Mouse (Mus musculus): ENCODE measurements around the gene Cars2.
A peak's percentile ranks its signal among the peaks of the same experiment; 100 is the strongest.
"Not testable (repeated sequence)": the region's sequence is repeated elsewhere in the genome, so short reads cannot be mapped to it uniquely, and the experiment has no call there.

Cars2 gene

GRCm38 (mm10) chr8:11550281-11550948 lies at the start of gene Cars2:
Cars2 (minus strand) TSS chr8:11550783.
- peak; percentile 80 for DNase-seq (ENCODE audit: low read depth, low spot score)

GRCm38 (mm10) chr8:11593222-11593884 lies 42.8 kb upstream of the Cars2 start:
- no peak for DNase-seq (ENCODE audit: low read depth, low spot score)

DNA sequence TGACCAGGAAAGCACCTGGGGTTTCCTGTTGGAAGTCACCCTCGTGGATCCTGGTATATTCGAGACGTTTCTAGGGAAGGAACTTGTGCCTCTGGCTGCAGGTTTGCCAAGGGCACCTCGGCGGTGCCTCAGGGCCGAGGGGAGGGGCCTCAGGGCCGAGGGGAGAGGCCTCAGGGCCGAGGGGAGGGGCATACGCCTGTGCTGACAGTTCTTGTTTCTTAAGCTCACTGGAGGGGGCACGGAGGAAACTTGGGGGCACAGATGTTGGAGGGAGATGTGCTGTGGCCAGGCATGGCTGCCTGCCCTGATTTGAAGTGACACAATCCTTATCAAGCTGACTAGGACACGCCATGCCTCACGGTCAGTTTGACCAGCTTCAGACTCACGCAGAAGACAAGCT lies 41.7 kb upstream of the Cars2 start:
- no peak for DNase-seq (ENCODE audit: low read depth, low spot score)

GRCm38 (mm10) chr8:11591837-11592236 lies 41.3 kb upstream of the Cars2 start:
- no peak for DNase-seq (ENCODE audit: low read depth, low spot score)

DNA sequence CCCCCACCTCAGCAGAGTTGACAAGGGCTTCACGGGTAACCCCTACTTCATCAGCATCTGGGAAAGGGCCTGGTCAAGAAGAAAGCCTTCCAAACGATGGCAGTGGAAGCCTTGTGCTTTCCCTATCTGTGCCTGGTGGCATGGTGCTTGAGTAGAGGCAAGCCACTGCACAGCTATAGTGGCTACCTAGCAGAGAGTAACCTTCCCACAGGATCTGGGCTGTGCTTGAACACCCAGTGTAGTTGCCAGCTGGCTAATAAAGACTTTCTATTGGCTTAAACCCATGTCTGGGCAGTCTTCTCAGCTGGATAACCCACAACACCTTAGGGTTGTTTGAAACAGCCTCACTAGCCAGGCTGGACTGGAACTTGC lies 35.8 kb upstream of the Cars2 start:
- no peak for DNase-seq (ENCODE audit: low read depth, low spot score)

DNA sequence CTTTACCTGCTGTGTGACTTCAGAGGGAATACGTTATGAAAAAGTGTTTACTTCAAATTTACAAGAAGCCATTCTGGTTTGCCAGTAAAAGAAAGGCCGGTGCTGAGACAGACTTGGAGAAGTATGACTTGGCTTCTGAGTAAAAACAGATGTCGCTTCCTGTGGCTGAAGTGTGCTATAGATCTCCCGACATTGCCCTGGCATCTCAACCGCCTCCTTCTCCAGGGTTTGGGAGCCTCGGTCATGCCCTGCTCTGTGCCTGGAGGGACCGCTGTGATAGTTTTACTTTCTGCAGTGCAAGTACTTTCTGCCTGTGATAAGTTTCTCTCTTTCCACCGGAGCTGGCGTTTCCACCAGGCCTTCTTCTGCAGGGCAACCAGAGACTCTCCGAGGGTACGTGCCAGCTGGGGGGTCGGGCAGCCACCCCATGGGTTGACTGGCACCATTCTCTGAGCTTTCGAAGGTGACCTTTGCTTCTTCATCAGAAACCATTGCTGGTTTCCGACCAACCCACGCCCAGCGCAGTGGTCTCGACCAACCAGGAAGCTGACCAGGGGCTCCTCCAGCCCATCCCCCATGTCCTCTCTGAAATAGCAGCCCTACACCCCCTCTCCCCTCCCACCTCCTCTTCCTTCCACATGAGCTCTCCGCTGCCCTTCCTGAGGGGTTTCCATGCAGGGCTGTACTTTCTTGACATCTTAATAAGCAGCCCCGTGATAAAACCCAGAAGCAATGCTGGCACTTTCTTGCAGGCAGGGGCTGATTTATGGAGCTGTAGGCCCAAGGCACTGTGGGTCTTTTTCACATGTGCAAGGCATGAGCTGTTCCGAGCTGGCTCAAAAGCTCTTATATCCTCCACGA lies 35.2 kb upstream of the Cars2 start:
- DNase-seq (ENCODE audit: low read depth, low spot score): no peak

DNA sequence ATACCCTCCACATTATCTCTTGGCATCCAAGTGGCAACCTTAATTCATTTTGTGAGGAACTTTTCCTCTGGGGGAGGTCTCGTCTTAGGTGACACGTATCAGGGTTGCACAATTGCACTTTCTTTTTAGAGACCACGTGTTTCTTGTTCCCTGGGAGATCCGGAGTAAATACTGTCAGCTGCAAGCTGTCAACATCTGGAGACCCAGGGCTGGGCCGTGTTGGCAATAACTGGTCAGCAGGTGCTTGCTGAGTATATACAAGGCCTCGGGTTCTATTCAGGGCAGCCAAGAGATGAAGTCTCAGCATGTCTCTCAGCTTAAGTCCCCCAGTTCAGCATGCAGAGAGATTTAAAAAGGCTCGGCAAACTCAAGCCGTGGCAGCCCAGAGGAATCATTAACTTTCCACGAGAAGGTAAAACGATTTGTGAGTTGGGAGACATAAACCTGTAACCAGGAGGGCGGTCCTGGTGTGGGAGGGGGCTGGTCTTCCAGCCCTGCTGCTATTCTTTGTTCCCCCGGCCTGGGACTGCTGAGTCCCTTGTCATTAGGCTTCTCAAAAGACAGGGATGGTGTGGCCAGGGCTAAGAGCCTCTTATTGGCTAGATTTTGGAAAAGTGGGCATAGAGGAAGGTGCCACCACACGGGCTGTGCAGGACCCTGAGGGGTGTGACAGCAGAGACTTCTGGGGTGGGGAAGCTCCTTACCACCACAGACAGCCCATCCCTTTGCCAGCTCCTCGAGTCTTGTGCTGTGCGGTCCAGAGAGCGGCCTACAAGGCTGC lies 25.2 kb upstream of the Cars2 start:
- DNase-seq (ENCODE audit: low read depth, low spot score): no peak

DNA sequence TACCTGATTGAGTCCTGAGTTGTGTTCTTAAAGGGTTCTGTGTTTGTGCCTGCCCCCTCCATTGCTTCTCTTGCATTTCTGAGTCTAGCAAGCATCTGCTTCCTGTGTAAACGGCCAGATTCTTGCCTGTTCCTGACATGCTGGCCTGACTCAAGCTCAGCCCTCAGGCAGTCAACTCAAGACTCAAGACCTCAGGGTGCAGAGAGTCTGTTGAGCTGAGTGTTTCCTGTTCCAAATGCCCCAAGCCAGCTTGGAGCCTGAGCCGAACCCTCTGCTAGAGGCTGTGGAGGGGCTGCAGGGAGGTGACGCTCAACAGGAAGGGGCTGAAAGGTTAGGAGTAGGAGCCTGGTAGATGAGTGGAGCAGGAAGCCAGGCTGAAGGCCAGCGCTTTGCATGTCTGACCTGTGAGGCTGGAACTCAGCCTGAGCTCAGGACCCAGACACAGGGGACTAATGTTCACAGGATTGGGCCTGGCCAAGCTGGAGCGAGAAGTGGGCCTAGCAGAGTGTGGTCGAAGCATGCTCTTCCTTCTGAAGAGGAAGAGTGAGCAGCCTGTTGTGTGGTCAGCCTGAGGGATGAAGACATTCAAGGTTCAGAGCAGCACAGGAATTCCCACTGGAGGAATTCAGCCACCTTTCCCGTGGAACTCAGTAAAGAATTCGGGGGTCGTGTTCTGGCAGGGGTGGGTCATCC lies 24.5 kb upstream of the Cars2 start:
- DNase-seq (ENCODE audit: low read depth, low spot score): no peak

- no peak for DNase-seq (ENCODE audit: low read depth, low spot score)
These were observed 21.8 kb upstream of the Cars2 start for GRCm38 (mm10) chr8:11572428-11572827.

DNA sequence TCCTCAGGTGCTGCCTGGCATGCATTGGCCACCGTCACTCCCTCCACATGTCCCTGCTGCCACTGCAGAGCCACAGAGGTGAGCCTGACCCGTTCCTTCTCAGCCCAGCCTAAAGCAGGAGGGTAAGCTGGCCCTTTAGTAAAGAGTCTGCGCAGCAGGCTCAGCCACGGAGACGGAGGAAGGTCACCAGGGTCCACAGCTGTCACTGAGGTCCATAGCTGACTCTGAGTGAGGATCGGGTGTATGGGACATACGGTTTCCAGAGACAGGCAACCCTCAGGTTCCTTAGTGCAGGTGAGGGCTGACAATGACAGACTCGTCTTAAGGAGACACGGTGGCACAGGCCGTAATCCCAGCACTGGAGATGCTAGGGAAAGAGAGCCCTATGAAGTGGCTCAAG lies 21.4 kb upstream of the Cars2 start:
- no peak for DNase-seq (ENCODE audit: low read depth, low spot score)

DNA sequence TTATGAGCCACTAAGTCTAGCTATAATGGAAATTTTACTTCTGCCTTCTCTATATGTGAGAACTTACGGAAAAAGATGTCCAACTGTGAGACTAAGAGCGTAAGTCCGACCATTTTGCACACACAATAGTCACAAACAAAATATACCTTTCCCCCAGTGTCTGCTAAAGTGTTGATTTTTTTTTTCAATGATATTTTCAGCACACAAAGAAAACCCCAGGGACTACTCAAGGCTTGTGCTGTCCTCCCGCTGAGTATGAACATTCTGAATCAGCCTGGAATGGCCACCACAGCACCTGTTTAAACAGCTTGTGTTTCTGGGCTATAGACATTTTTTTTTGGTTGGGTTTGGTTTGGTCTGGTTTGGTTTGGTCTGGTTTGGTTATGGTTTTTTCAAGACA lies 20.2 kb upstream of the Cars2 start:
- no peak for DNase-seq (ENCODE audit: low read depth, low spot score)

DNA sequence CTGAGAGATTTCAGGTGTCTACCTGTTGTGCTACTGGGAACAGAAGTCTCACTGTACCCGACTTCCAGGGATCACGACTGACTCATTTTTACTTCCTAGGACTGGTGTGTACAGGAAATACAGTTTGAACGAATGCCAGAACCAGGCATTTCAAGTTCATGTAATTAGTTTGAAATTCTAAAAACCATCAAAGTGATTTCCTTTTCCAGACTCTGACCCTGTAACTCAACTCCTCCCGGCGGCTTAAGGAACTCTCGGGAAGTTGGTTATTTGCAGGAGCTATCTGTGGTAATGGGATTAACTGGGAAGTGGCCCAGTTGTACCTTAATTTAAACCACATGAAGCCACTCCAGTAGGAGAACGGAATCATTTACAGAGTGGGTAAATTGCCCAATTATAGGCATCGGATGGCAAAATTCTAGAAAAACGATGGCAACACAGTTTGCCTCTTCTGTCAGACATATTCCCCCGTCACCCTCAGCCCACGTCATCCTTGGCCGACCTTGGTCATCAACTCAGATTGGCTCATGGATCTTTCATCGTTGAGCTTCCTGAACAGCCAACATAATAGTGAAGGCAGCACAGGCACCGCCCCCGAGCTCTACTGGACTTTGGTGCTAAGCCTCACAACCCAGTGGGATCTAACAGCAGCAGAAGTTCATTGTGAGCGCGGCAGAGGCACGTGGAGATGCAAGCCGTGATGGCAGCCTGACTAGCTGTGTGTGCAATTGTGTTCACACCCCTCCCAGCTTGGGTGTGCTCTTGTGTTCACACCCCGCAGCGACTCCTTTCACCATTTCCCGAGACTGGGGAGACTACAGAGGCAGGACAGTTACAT lies 18.9 kb upstream of the Cars2 start:
- DNase-seq (ENCODE audit: low read depth, low spot score): no peak

DNA sequence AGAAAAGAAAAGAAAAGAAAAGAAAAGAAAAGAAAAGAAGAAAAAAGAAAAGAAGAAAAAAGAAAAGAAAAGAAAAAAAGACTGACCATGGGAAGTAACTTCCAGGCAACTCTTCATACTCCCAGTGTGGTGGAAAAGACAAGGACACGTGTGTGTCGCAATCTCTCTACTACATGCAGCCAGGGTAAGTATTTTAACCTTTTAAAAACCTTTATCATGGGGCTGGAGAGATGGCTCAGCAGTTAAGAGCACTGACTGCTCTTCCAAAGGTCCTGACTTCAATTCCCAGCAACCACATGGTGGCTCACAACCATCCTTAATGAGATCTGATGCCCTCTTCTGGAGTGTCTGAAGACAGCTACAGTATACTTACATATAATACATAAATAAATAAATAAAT lies 17.6 kb upstream of the Cars2 start:
- DNase-seq (ENCODE audit: low read depth, low spot score): not testable (repeated sequence)

DNA sequence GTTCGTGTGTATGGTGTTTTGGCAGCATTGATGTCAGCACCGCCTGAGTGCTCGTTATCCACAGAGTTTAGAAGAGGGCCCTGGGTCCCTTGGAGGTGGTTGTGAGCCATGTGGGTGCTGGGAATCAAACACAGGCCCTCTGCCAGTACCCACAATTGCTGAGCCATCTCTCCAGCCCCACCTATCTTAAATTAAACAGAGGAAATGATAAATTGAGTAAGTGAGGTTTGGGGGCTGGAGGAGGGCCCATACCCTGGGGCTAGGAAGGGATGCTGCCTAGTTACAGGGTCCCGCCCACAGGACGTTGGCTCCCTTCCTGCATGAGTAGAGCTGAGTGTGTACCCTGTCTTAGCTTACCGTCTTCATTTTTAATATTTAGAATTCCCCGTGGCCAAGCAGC lies 14.1 kb upstream of the Cars2 start:
- no peak for DNase-seq (ENCODE audit: low read depth, low spot score)

DNA sequence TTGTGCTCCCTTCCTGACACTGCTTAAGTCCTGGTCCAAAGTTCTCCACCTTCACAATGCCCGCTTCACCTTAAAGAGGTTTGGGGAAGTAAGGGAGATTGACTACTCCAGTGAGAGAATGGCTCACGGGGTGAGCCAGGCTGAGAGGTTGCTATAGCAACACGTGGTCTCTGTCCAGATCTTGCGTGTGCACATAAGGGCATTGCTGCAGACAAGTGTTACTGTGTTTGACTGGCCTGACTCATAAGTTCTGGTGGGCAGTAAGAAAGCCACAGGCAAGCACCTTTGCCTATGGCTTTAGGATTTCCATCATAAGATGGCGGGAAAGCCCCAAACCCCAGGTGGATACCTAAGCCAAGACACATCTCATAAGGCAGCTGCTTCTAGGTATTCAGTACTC lies 13.7 kb upstream of the Cars2 start:
- no peak for DNase-seq (ENCODE audit: low read depth, low spot score)

DNA sequence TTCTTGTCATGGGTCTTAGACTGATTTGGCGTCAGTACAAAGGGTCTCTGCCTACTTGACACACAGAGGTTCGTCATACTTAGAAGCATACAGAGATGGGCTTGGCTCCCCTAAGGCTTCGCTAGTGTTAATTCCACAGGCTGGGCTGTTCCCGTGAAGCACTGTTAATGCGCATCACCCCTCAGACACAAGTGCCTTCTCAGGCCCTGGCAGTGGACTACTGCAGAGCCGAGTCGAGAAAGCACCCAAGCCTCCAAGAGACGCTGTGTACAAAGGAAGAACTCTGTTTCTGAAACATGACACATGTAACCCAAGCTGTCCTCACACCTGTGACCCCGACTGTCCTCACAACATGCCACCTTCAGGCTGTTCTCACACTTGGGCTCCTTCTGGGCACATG lies 9.6 kb upstream of the Cars2 start:
- DNase-seq (ENCODE audit: low read depth, low spot score): no peak

- DNase-seq (ENCODE audit: low read depth, low spot score): no peak
These were observed 8.9 kb upstream of the Cars2 start for GRCm38 (mm10) chr8:11559511-11559910.

DNA sequence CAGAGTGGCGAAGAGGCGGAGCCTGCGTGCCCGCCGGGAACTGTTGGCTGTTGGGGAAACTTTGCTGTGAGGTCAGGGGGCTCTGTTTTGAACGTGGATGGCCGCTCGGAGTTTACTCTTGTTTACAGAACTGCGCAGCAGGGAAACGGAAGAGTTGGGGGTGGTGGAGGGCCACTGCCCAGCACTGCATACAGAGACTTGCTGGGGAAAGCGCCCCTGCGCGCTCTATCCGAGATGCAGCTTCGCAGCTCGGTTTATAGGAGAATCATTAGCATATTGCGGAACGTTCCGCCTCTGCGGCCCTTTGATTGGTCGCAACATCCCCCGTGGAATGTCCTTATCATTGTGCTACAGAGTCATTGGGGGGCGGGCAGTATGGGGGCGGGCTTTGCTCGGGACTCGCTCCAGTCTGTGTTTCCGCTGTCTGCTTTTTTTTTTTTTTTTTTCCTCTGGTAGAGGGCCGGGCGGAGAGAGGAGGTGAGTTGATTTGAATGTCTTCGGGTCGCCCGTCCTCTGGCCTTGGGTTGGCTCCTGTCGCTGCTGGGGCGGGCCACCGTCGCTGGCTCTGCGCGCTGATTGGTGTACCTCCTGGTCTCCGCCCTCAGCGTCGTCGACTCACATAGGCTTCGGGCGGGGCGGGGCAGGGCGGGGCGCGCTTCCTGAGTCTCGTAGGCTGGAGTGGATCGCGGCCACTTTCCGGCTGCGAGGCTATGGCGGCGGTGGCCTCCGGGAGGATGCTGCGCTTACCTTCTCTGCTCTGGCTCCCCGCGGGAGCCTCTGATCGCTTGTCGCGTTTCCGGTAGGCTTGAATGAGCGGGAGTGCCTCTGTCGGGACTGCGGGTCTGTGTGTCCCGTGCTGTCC lies 7.4 kb upstream of the Cars2 start:
- peak; percentile 96 for DNase-seq (ENCODE audit: low read depth, low spot score)

GRCm38 (mm10) chr8:11557424-11557767 lies 6.8 kb upstream of the Cars2 start:
- DNase-seq (ENCODE audit: low read depth, low spot score): no peak
